Mouse (Mus musculus) stomach, postnatal 0 days (tissue): ENCODE results near the gene Ldlrad3.

ENCODE experiments used
- CTCF ChIP-seq: IDR thresholded peaks from 2 replicates; pipeline ENCODE4 v1.5.1; 2016; ENCODE audit warnings: antibody characterized with exemption, low read depth, mild to moderate bottlenecking, moderate library complexity
- EP300 ChIP-seq: optimal IDR thresholded peaks from 2 replicates; pipeline ENCODE3; 2016; ENCODE audit warnings: antibody characterized with exemption

- no peak for TF ChIP-seq EP300
- TF ChIP-seq CTCF = no peak
Measured at GRCm38 (mm10) chr2:102147561-102147960, 38.6 kb downstream of the Ldlrad3 start.
